Mouse (Mus musculus): ENCODE data around the gene Tspan9.

DNA sequence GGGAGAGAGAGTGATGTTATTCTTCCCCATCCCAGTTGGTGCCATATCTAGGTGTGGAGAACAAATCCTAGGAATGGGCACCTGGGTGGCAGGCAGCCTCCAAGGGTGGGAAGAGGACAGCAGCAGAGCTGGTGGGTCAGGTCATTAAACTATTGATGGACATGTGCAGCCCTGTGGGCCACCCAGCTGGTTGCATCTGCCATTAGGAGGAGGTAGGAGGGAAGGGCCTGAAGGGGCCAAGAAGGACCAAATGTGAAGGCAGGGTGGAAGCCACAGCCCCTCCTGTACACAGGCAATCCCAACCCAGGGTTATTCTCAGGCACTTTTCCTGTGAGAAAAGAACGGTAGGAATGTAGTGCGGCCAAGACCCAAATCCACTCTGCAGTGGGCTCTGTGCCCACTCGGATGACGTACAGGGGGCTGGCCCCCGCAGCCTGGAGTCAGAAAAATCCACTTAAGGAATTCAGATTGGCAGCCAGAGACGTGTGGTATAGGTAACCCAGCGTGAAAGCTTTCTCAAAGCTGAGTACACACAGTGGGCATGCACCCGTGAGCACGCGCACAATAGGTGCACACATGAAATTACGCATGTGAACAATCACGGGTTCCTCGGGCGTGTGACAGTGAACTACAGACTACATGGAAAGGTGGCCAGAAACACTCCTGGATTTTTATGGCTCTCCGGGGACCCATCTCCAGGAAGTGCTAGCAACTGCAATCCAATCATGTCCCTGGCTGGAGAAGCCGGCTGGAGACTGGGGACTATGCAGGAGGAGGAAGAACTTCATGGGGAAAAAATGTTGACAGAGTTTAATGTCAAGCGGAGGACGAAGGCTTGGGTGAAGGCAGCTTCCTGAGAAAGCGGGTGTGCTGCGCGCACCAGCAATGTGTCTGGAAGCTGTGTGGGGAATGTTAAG, 67.0 kb downstream of the Tspan9 start:
- TF ChIP-seq CTCF (IDR thresholded peaks at IDR 0.05; ENCODE audit: low read depth): no peak
- no peak for TF ChIP-seq EP300 (IDR thresholded peaks at IDR 0.05; ENCODE audit: low read depth)
